Mouse (Mus musculus): ENCODE measurements around the gene Nos3.

DNA sequence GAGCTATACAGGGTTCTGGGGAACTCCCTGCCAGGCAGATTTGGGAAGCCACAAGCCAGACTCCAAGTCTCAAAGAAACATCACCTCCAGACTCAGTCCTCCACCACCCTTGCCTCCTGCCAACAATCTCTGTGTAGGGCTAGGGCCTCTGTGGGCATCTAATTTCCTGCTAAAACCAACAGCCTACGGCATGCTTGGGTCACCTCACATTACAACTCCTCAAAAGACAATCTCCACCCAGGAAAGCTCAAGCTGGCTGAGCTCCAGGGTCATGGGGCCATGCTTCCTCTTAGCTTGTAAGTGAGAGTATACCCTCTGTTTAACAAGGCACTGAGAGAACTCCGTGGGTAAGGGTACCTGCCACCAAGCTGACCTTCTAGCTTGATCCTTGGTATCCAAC is 26.8 kb upstream of the Nos3 start:
- TF ChIP-seq POLR2A (IDR thresholded peaks at IDR 0.05; ENCODE audit: low read depth, low read length) (no peak), CTCF (conservative IDR thresholded peaks at IDR 0.05; ENCODE audit: insufficient read depth, insufficient read length, low read depth, low read length) (no peak)
